Mouse (Mus musculus): ENCODE data around the gene Iqck.

GRCm38 (mm10) chr7:118900090-118900489 is 44.5 kb downstream of the Iqck start:
- TF ChIP-seq CTCF (IDR thresholded peaks at IDR 0.05; ENCODE audit: low read depth) = no peak
- TF ChIP-seq EP300 (IDR thresholded peaks at IDR 0.05; ENCODE audit: low read depth) = no peak

Data from heart, postnatal 0 days (tissue).